22 mouse cellular contexts compared by ENCODE assay signal in genomic region chr3:124018618-124019017, GRCm38 (mm10).
DNase-seq lines count a peak whose midpoint lies in the region; ATAC-seq and TF ChIP-seq lines count a peak whose summit lies in the region.
"Had no signal": no experiment of that assay in that cellular context is flagged by ENCODE, and none has a peak within 500 bp of the region (broad histone marks: within the 10 kb centered on the region; RNA-seq: fewer than 3 reads in every experiment).

No protein-coding gene starts in this region.

- H3K4me3 ChIP-seq in forebrain, embryonic 15.5 days = no peak overlapping the region
- no peak overlapping the region for H3K4me3 ChIP-seq in forebrain, postnatal 0 days (ENCODE audit: low read depth, low read length)
- H3K4me3 ChIP-seq: gastrocnemius, adult 2 months; hindbrain, embryonic 10.5 days; hindbrain, embryonic 13.5 days; intestine, embryonic 15.5 days had no signal

- no peak for TF ChIP-seq POLR2A in brain, embryonic 14.5 days (IDR thresholded peaks at IDR 0.05; ENCODE audit: borderline replicate concordance, extremely low read depth, insufficient read depth, insufficient read length, poor library complexity, severe bottlenecking)

- intact Hi-C loops in heart, postnatal 10 days (cut with DNase I) = no loop called here

- no peak overlapping the region for H3K9ac ChIP-seq in forebrain, embryonic 15.5 days (replicated peaks)
- H3K9ac ChIP-seq in forebrain, postnatal 0 days = no peak overlapping the region
- H3K9ac ChIP-seq: hindbrain, embryonic 13.5 days; intestine, embryonic 15.5 days had no signal

- H3K9me3 ChIP-seq in forebrain, embryonic 15.5 days = no peaks in the 10 kb centered on the region
- H3K9me3 ChIP-seq in forebrain, postnatal 0 days (ENCODE audit: low read length) = no peaks in the 10 kb centered on the region
- H3K9me3 ChIP-seq: hindbrain, embryonic 10.5 days; hindbrain, embryonic 13.5 days; intestine, embryonic 15.5 days had no signal

- no peaks in the 10 kb centered on the region for H3K36me3 ChIP-seq in forebrain, embryonic 15.5 days
- no peaks in the 10 kb centered on the region for H3K36me3 ChIP-seq in forebrain, postnatal 0 days (ENCODE audit: insufficient read depth)
- H3K36me3 ChIP-seq: hindbrain, embryonic 10.5 days; hindbrain, embryonic 13.5 days; intestine, embryonic 15.5 days had no signal

- H3K4me2 ChIP-seq in forebrain, embryonic 15.5 days (replicated peaks) = no peak overlapping the region
- H3K4me2 ChIP-seq in forebrain, postnatal 0 days (ENCODE audit: low read depth) = no peak overlapping the region
- H3K4me2 ChIP-seq: heart, embryonic 11.5 days; hindbrain, embryonic 13.5 days; intestine, embryonic 15.5 days had no signal

- no peaks in the 10 kb centered on the region for H3K27me3 ChIP-seq in forebrain, embryonic 15.5 days
- no peaks in the 10 kb centered on the region for H3K27me3 ChIP-seq in forebrain, postnatal 0 days (ENCODE audit: insufficient read depth, low read length)
- H3K27me3 ChIP-seq: hindbrain, embryonic 13.5 days; intestine, embryonic 15.5 days had no signal

- ATAC-seq in forebrain, embryonic 15.5 days (replicated peaks) = peak; percentile 66
- no peak for ATAC-seq in forebrain, postnatal 0 days
- ATAC-seq: CD4-positive, CD25-positive, alpha-beta regulatory T cell, adult 4 months; hindbrain, embryonic 16.5 days; intestine, embryonic 15.5 days had no signal

- WGBS in forebrain, embryonic 15.5 days = 76% methylated on average over 1 of the region's 1 CpGs
- WGBS in forebrain, postnatal 0 days = 70% methylated on average over 1 of the region's 1 CpGs

- no peak for DNase-seq in forebrain, postnatal 0 days
- peak; percentile 6 for DNase-seq in layer of hippocampus, adult 9-11 months
- DNase-seq in layer of hippocampus, postnatal 25 days (ENCODE audit: extremely low spot score in 1 of 2, low spot score in 1 of 2) = no peak
- peak; percentile 48 for DNase-seq in brain, embryonic 14.5 days (ENCODE audit: low read depth)
- no peak for DNase-seq in heart, postnatal 10 days
- DNase-seq: adrenal gland, adult 2 months; adrenal gland, postnatal 14 days; cerebellum, adult 18-20 months; cerebellum, adult 9-10 months; cerebellum, postnatal 14 days; gastrocnemius, adult 2 months; gastrocnemius, postnatal 14 days; heart, adult 11 months; heart, postnatal 36 days; kidney, adult 18-20 months had no signal

- no peak for TF ChIP-seq CTCF in forebrain, postnatal 0 days (IDR thresholded peaks at IDR 0.05; ENCODE audit: low read depth)
- no peak for TF ChIP-seq CTCF in brain, embryonic 14.5 days (IDR thresholded peaks at IDR 0.05; ENCODE audit: borderline replicate concordance, extremely low read depth, insufficient read depth, insufficient read length)

- no peaks in the 10 kb centered on the region for H3K4me1 ChIP-seq in forebrain, embryonic 15.5 days
- H3K4me1 ChIP-seq in forebrain, postnatal 0 days (ENCODE audit: insufficient read depth) = no peaks in the 10 kb centered on the region
- H3K4me1 ChIP-seq: hindbrain, embryonic 10.5 days; hindbrain, embryonic 13.5 days; intestine, embryonic 15.5 days had no signal

- no peak overlapping the region for H3K27ac ChIP-seq in forebrain, embryonic 15.5 days (replicated peaks)
- no peak overlapping the region for H3K27ac ChIP-seq in forebrain, postnatal 0 days (ENCODE audit: low read depth, low read length)
- H3K27ac ChIP-seq: gastrocnemius, adult 2 months; hindbrain, embryonic 10.5 days; hindbrain, embryonic 13.5 days; intestine, embryonic 15.5 days had no signal

Comparison
In these comparisons a context has a peak if more than half of its experiments do, and no peak if none do; other contexts are left out.
1. DNase-seq: peak in layer of hippocampus, adult 9-11 months (single experiment) and brain, embryonic 14.5 days (single experiment); none in forebrain, postnatal 0 days (single experiment), layer of hippocampus, postnatal 25 days (0 of 2) and heart, postnatal 10 days (0 of 2).